Mouse (Mus musculus): ENCODE measurements around the gene Prph2.
A peak's percentile ranks its signal among the peaks of the same experiment; 100 is the strongest.

Prph2 gene

GRCm38 (mm10) chr17:46910186-46910585 is at the start of gene Prph2:
Gene Prph2 (plus strand): TSS chr17:46910459.
- DNase-seq, result no peak

DNA sequence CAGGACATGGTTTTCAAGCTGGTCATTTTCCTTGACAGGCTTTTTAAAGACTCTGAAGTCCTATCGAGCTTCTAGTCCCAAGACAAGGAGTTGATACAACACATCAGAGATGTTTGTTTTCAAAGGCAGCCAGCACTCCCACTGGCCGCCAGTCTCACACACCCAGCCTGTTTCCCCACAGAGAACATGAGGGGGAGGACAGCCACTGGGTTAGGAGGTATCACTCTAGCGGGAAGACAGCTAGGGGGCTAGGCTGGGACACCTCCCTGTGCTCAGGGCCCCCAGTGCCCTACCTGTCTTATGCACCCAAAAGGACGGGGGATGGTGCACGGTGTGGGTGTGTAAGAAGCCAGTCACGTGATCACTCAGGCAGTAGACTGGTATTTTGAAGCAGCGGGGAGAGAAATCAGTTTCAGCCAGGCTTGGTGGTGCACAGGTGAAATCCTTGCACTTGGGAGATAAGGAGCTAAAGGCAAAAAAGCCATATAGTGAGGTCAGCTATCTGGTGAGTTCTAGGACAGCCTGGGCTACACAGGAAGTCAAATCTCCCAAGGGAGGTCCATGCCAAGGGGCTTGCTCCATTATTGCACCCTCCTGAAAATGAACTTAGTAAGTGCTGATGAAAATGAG is 45.6 kb upstream of the Prph2 start:
- DNase-seq, result peak in 1 of 2 experiments; percentile 34

DNA sequence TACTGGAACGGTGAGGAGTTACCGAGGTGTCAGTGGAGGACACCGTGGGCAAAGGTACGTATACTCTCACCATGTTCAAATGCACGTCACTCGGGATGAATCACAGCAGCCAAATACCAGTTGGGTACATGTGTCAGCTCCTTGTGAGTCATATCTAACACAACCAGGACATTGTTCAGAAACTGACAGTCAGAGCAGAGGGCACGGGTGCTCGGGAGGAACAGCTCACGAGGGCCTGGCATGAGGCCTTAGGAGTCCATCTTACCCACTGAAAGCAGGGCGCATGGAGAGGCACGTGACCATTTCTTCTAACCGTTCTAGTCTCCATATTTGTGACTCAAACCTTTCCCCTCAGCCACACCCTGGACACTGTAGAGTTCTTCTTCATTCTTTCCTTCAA is 43.4 kb upstream of the Prph2 start:
- no peak for DNase-seq

- DNase-seq, result no peak
Measured at GRCm38 (mm10) chr17:46870204-46870798, 40.0 kb upstream of the Prph2 start.

GRCm38 (mm10) chr17:46870913-46871312 is 39.3 kb upstream of the Prph2 start:
- DNase-seq, result no peak

- peak in 1 of 2 experiments; percentile 25 for DNase-seq
Measured at GRCm38 (mm10) chr17:46872806-46873205, 37.5 kb upstream of the Prph2 start.

DNA sequence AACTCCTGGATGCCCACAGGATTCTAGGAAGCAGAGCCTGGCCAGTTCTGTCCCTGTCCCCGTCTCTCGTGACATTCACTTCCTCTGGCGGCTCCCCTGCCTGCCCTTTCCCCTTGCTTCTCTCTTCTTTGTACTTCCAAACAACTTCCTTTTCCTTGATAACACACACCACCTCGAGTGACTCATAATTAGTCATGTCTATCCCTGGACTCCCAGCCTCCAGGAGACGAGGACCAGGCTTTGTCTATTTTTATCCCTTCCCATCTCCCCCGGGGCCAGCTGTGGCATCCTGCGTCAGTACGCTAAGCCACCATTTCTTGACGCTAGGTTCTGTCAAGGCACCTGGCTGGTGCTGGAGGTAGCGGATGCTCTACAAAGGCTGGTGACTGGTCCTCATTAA is 36.1 kb upstream of the Prph2 start:
- peak; percentile 48 to 73 for DNase-seq

GRCm38 (mm10) chr17:46875626-46876025 is 34.6 kb upstream of the Prph2 start:
- peak in 1 of 2 experiments; percentile 32 for DNase-seq

- DNase-seq, result peak; percentile 59 to 79
Measured at GRCm38 (mm10) chr17:46876371-46876950, 33.8 kb upstream of the Prph2 start.

- no peak for DNase-seq
Measured at GRCm38 (mm10) chr17:46877061-46877460, 33.2 kb upstream of the Prph2 start.

GRCm38 (mm10) chr17:46879841-46880311 is 30.4 kb upstream of the Prph2 start:
- peak; percentile 57 to 85 for DNase-seq

DNA sequence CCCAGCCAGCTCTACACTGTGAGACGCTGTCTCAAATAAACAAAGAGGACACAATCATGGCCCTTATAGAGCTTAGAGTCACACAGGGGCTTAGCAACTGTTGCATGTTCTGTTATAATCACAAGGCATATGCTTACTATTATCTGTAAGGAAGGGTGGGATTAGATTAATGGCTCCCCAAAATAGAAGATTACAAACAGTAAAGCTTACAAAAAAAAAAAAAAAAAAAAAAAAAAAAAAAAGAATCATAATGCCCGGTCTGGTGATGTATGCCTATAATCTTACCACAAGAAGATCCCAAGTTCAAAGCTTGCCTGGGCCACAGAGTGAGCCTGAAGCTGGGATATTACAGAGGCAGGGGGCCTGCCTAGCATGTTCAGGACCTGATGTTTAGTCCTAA is 29.9 kb upstream of the Prph2 start:
- no peak for DNase-seq

- DNase-seq, result no peak
Measured at GRCm38 (mm10) chr17:46881728-46882127, 28.5 kb upstream of the Prph2 start.

- DNase-seq, result no peak
Measured at GRCm38 (mm10) chr17:46883107-46883506, 27.2 kb upstream of the Prph2 start.

DNA sequence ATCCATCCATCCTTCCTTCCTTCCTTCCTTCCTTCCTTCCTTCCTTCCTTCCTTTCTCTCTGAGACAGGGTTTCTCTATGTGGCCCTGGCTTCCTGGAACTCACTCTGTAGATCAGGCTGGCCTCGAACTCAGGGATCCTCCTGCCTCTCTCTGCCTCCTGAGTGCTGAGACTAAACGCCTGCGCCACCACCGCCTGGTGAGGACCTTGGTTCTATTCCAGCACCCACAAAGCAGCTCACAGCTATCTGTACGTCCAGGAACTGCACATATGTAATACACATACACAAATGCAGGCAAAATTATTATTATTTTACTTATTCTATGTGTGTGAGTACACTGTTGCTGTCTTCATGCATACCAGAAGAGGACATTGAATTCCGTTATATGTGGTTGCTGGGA is 25.5 kb upstream of the Prph2 start:
- DNase-seq, result no peak

DNA sequence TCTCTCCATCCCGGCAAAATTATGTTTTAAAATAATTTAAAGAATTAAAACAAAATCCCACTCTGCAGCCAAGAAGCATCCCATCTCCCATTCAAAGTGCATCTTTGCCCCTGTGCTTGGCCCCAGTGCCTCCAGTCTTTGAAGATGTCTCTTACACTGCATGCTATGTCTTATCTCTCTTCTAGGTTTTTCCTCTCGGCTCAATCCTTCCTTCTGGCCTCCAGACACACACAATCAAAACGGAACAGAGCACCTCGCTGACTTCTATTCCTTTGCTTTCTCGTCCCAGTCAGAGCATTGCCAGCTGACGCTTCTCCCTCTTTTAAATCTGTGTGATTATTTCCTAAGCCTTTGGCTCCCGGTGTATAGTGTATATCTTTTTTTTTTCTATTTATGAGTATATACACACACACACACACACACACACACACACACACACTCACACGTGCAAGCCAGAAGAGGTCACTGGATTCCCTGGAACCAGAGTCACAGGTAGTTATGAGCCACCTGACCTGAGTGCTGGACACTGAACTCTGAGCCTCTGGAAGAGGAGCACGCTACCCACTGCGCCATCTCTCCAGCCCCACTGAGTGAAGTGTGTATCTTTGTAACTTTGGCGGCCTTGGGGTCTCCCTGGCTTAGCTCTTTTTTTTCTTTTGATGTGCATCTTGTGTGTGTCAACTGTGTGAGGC is 24.9 kb upstream of the Prph2 start:
- no peak for DNase-seq

- DNase-seq, result no peak
Measured at GRCm38 (mm10) chr17:46885910-46886643, 24.2 kb upstream of the Prph2 start.

DNA sequence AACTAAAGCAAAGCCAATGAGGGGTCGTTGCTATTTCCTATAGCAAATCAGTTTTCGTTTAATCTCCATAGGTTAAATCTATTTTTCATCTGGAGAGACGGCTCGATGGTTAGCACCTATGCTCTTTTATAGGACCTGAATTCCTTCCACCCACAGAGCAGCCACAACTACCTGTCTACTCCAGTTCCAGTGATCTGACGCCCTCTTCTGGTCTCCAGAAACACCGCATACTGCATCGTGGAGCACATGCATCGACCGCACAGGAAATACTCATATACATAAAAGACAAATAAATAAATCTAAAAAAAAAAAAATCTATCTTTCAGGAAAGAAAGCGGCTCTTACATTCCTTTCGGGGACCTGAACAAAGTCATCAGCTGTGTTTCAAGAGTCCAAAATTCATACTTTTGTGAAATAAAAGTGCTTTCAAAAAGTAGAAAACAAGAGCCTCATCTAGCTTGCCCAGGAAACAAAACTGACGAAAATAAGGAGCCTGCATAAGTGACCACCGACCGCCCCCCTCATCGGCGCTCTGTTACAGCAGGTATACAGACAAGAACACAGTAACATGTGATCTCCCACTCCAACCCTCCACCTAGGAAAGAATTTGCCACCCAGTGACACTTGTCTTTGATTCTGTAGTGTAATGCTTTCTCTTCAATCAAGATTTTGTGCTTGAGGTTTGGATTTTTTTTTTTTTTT is 21.6 kb upstream of the Prph2 start:
- DNase-seq, result peak; percentile 60 to 74

DNA sequence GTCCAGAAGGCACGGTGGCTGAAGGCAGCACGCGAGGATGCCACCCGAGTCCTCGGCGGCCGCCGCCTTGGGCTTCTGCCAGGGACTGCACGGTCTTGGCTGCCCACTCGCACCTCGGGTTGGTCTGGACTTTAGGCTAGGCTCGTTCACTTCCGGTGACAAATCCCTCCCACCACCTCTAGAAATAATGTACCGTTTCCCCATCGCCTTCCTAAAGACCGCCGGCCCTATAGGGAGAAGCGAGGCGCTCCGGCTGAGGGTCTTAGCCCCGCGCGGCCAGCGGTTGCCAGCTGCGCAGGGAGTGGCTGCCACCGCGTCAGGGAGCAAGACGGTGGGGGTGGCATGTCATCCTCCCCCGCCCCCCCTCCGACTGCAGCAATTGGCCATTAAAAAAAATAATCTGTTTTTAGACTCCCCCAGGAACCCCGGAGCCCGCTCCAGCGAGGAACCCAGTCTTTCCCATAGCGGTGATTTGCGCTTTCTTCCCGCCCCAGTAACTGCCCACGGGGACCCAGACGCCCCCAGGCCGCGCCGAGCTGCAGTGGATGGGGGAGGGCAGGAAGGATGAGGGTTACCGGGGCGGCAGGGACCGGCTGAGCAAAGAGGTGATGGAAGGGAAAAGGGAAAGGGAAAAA is 20.7 kb upstream of the Prph2 start:
- peak; percentile 88 to 93 for DNase-seq

GRCm38 (mm10) chr17:46890116-46890815 is 20.0 kb upstream of the Prph2 start, which contains the start of gene Tbcc:
Gene Tbcc (plus strand): TSS chr17:46890684.
- peak; percentile 98 to 99 for DNase-seq

Measured in kidney, postnatal 25 days (tissue).